Mouse (Mus musculus) lung, embryonic 16.5 days (tissue): ENCODE results near the gene Ube2e1. TPM values are rescaled to one million over a fixed set of nuclear protein-coding genes. Genes with fewer than 3 reads are reported as not detected.

ENCODE experiments used
- ATAC-seq: fragments of 200-750 bp; cut with Nextera tagmentation; 2 replicates; pipeline ENCODE4 v1.8.0; 2017; ENCODE audit warnings: low read depth, mild to moderate bottlenecking, moderate library complexity
- H3K27ac ChIP-seq: fragments of 300-500 bp; sonication (generic); 2 replicates; pipeline ENCODE4 v1.5.1; 2014; ENCODE audit warnings: mild to moderate bottlenecking, control low read depth, low read length
- H3K27me3 ChIP-seq: fragments of 300-500 bp; sonication (generic); 2 replicates; pipeline ENCODE4 v1.6.1; 2014; ENCODE audit warnings: low read depth, low read length, mixed read lengths; ENCODE audit not compliant: control insufficient read depth, insufficient read depth
- H3K36me3 ChIP-seq: fragments of 300-500 bp; sonication (generic); 2 replicates; pipeline ENCODE4 v1.6.1; 2014; ENCODE audit warnings: low read length; ENCODE audit not compliant: control insufficient read depth, insufficient read depth
- H3K4me1 ChIP-seq: fragments of 300-500 bp; sonication (generic); replicated peaks from 2 replicates; pipeline ENCODE4 v1.6.1; 2014; ENCODE audit warnings: low read length, mixed read lengths; ENCODE audit not compliant: control insufficient read depth, insufficient read depth
- H3K4me2 ChIP-seq: fragments of 300-500 bp; sonication (generic); 2 replicates; pipeline ENCODE4 v1.6.1; 2014; ENCODE audit warnings: low read depth, low read length, control low read depth
- H3K4me3 ChIP-seq: fragments of 300-500 bp; sonication (generic); 2 replicates; pipeline ENCODE4 v1.5.1; 2014; ENCODE audit warnings: mild to moderate bottlenecking, low read length, control low read depth
- H3K9ac ChIP-seq: fragments of 300-500 bp; sonication (generic); 2 replicates; pipeline ENCODE4 v1.6.1; 2014; ENCODE audit warnings: low read length, control low read depth
- H3K9me3 ChIP-seq: fragments of 300-500 bp; sonication (generic); 2 replicates; pipeline ENCODE4 v1.6.1; 2016; ENCODE audit warnings: low read length; ENCODE audit not compliant: control insufficient read depth
- WGBS: fragments of 180-500 bp; shearing (Covaris S2); extraction: QIAGEN DNeasy Blood & Tissue Kit; methylation state at CpG from one replicate; pipeline ENCODE4 v1.1.7; 2014; 5-methylcytosine and 5-hydroxymethylcytosine counted together
- polyA plus RNA-seq: library from polyadenylated mRNA; unstranded; fragments of >200 nt; fragmentation: Nextera tagmentation; extraction: Ambion mirVana; gene quantifications from 2 replicates; pipeline ENCODE4 v1.2.1, GENCODE M21; 2015

Ube2e1 gene
- polyA plus RNA-seq, 1 experiment from 2014 or later, result 122 TPM

DNA sequence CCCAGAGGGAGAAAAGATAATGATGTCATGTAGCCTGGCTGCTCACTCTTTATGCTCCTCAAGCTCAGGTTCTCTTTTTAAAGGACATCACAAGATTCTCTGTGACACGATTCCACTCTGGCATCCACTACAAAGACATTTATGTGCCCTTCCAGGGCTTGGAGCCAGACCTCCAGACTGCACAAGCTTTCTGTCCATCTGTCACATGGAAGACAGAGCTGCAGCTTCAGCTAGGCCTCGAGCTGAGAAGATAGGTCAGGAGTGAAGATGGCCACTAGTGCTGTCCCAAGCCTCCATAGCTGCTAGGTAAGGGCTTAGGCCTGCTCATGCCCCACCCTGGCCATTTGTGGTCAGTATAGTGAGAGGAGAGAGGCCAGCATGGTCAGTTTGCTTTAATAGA is 24.8 kb upstream of the Ube2e1 start:
- Histone ChIP-seq H3K4me3 (no peak overlapping the region), H3K4me2 (no peak overlapping the region), H3K4me1 (no peaks in the 10 kb centered on the region; the same call in 1 of the 2 replicates), H3K36me3 (no peaks in the 10 kb centered on the region), H3K9me3 (no peaks in the 10 kb centered on the region), H3K27ac (peak overlapping the region; percentile 19; the same call in 1 of the 2 replicates), H3K9ac (no peak overlapping the region), H3K27me3 (no peaks in the 10 kb centered on the region)
- WGBS, result 61% methylated on average over 2 of the region's 2 CpGs
- ATAC-seq, result no peak

DNA sequence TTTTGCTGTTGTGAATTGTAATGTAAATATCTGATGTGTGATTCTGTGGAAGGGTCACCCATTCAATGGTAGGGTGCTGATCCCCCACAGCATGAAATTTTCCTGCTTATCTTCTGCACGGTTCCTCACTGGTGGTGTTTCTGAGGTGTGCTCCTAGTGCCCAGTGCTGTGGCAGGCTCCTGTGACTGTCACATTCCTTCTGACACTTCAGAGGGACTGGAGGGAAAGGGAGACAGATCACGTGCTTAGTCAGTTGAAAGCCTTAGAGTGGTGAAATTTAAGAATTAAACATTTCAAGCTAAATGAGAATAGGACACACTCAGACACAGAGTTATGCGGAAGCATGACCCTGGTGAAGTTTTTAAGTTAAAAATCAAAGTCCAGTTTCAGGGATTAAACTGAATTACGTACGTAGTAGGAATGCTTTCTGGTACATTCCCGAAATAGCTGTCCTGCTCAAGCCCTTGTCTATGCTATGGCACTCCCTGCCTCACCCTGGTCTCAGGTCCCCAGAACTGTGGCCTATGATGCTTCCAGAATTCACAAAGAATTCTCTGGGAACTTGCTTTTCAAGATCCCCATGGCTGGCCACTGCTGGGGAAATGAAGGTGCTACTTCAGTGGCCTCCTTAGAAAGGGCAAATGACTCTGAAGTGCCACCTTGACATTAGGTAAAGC is 24.0 kb upstream of the Ube2e1 start:
- Histone ChIP-seq H3K27me3 (no peaks in the 10 kb centered on the region), H3K9me3 (no peaks in the 10 kb centered on the region), H3K27ac (no peak overlapping the region; the same call in 1 of the 2 replicates), H3K36me3 (no peaks in the 10 kb centered on the region), H3K4me1 (no peaks in the 10 kb centered on the region; the same call in 1 of the 2 replicates), H3K4me3 (no peak overlapping the region), H3K9ac (no peak overlapping the region), H3K4me2 (no peak overlapping the region)
- 40% methylated on average over 6 of the region's 6 CpGs for WGBS
- ATAC-seq, result peak; percentile 84

DNA sequence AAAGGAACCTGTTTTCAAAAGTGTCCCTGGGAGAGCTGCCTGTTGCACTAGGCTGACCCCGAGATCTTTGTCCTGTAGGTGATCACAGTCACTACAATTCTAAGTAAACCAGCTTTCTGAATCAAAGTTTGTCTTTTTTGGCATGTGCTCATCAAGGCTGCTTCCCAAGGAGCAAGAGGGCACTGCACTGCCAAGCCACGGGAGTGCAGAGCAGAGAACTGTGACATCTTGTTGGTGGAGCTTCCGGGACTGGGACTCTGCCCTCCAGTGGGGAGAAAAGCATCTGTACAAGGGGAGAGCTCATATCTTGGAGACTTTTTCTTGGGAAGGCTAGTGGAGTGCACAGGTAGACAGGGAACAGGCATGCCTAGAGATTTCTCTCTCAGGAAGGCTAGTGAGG is 21.9 kb upstream of the Ube2e1 start:
- 44% methylated on average over 3 of the region's 3 CpGs for WGBS
- Histone ChIP-seq H3K36me3 (no peaks in the 10 kb centered on the region), H3K27ac (no peak overlapping the region), H3K9me3 (no peaks in the 10 kb centered on the region), H3K27me3 (no peaks in the 10 kb centered on the region), H3K4me3 (no peak overlapping the region), H3K9ac (no peak overlapping the region), H3K4me2 (no peak overlapping the region), H3K4me1 (no peaks in the 10 kb centered on the region; the same call in 1 of the 2 replicates)
- ATAC-seq, result no peak

DNA sequence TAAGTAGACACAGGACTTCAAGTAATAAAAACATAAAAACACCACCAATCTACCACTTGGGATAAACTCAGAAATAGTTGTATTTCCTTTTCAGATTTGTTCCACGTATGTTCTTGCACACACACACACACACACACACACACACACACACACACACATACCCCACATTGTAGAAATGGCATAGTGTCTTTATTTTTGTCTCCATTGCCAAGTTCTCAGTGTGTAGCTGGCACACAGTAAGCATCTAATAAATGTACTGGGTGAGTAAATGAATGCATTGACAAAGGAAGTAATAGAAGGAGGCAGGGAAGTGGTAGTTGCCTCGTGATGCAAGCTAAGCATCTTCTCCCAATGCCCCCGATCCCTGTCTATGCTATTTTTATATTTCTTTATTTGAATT is 21.3 kb upstream of the Ube2e1 start:
- Histone ChIP-seq H3K9me3 (no peaks in the 10 kb centered on the region), H3K27ac (no peak overlapping the region), H3K36me3 (no peaks in the 10 kb centered on the region), H3K4me3 (no peak overlapping the region), H3K4me1 (no peaks in the 10 kb centered on the region; the same call in 1 of the 2 replicates), H3K9ac (no peak overlapping the region), H3K4me2 (no peak overlapping the region), H3K27me3 (no peaks in the 10 kb centered on the region)
- WGBS, result 57% methylated on average over 3 of the region's 3 CpGs
- ATAC-seq, result no peak

DNA sequence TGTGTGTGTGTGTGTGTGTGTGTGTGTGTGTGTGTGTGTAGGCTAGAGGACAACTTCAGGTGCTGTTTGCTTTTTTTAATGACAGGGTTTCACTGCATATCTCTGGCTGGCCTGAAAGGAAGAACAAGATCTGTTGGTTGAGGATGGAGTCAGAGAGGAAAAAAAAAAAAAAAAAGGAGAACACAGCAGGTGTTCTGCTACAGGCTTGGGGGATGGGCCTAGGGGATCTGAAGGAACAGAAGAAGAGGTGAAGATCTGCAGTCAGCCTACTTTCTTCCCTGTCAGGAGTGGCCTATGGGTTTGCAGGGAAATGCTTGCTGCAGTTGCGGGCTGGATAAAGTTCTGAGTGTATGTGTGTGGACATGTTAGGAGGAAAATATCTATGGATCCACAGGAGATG is 19.0 kb upstream of the Ube2e1 start:
- no peak overlapping the region for H3K27ac ChIP-seq
- no peak overlapping the region for H3K9ac ChIP-seq
- H3K36me3 ChIP-seq, result no peaks in the 10 kb centered on the region
- H3K27me3 ChIP-seq, result no peaks in the 10 kb centered on the region
- ATAC-seq, result no peak
- H3K9me3 ChIP-seq, result no peaks in the 10 kb centered on the region
- H3K4me2 ChIP-seq, result no peak overlapping the region
- H3K4me1 ChIP-seq, result no peaks in the 10 kb centered on the region
- H3K4me3 ChIP-seq, result no peak overlapping the region
- WGBS, result 81% methylated on average over 1 of the region's 1 CpGs

DNA sequence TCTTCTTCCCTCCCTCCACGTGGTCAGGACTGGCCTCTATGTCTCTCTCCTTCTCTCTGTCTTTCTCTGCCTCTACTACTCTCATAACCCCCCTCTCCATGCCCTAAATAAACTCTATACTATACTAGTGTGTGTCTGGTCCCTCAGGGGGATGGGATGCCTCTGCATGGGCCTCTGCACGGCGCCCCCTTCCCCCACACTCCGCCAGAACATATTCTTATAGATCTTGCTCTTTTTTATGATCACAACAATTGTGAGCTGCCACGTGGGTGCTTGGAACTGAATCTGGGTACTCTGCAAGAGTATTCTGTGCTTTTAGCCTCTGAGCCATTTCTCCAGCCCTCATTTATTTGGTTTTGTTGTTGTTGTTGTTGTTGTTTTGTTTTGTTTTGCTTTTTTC is 18.2 kb upstream of the Ube2e1 start:
- Histone ChIP-seq H3K4me1 (no peaks in the 10 kb centered on the region), H3K4me3 (no peak overlapping the region), H3K27me3 (no peaks in the 10 kb centered on the region), H3K4me2 (no peak overlapping the region), H3K9me3 (no peaks in the 10 kb centered on the region), H3K27ac (no peak overlapping the region), H3K9ac (no peak overlapping the region), H3K36me3 (no peaks in the 10 kb centered on the region)
- 0 out of 2 replicates have a peak, but pooled peaks have one; percentile 12 for ATAC-seq
- 50% methylated on average over 5 of the region's 5 CpGs for WGBS

DNA sequence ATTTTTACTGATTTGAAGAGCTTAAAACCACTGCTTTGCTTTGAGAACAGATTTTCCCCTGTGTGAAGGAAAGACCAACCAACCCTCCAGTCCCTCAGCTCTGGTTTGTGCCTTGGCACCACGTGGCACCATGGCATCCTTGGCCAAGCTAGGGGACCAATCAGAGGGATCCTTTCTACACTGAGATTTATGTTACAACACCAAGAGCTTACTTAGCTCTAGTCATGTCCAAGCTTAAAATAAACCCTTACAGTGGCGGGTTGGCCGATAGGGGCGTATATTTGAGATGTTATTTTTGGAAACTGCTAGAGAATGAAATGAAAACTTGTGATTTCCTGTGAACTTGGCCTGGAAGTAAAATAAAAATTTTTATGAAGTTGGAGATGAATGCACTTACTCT is 11.9 kb upstream of the Ube2e1 start:
- no peaks in the 10 kb centered on the region for H3K27me3 ChIP-seq
- H3K9ac ChIP-seq, result no peak overlapping the region
- H3K4me3 ChIP-seq, result no peak overlapping the region
- H3K27ac ChIP-seq, result no peak overlapping the region
- H3K9me3 ChIP-seq, result no peaks in the 10 kb centered on the region
- no peaks in the 10 kb centered on the region for H3K36me3 ChIP-seq
- no peak for ATAC-seq
- H3K4me1 ChIP-seq, result no peaks in the 10 kb centered on the region
- H3K4me2 ChIP-seq, result no peak overlapping the region
- WGBS, result 59% methylated on average over 4 of the region's 4 CpGs

DNA sequence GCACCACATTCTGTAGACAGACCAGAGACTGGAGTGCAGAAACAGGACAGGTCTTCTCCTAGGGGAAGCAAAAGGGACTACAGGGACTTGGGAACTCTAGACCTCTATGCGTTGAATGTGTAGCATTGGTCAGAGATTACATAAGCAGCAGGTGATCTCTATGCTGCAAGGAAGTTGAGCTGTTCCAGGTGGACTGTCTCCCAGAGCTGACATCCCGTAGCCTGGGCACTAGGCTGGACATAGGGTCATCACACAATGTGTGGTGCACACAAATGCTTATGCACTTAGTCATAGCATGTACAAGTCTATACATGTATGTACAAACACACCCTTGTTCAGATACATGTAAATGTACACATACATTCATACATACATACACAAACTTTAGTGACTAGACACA is 11.1 kb upstream of the Ube2e1 start:
- H3K9ac ChIP-seq, result no peak overlapping the region
- H3K4me2 ChIP-seq, result no peak overlapping the region
- no peaks in the 10 kb centered on the region for H3K9me3 ChIP-seq
- H3K27me3 ChIP-seq, result no peaks in the 10 kb centered on the region
- ATAC-seq, result no peak
- no peak overlapping the region for H3K27ac ChIP-seq
- H3K36me3 ChIP-seq, result no peaks in the 10 kb centered on the region
- H3K4me1 ChIP-seq, result no peaks in the 10 kb centered on the region
- 69% methylated on average over 2 of the region's 2 CpGs for WGBS
- H3K4me3 ChIP-seq, result no peak overlapping the region

DNA sequence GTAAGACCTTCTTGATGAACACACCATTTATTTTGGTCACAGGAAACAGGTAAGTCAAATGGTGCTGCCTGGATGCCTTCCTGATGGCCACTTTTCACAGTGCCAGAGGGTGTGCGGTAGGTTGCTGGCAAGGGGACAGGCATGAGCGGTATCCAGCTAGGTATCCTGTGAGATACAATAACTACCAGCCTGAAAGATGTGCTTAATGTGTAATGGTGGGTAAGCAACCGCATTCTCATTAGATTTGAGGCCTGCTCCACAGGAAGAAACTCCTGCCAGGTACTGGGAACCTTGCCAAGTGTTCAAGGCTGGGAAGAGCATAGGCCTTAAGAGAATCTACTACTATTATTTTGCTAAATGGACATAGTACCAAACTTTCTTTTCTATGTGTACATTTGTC is 9.4 kb upstream of the Ube2e1 start:
- H3K9ac ChIP-seq, result no peak overlapping the region
- H3K36me3 ChIP-seq, result no peaks in the 10 kb centered on the region
- H3K9me3 ChIP-seq, result no peaks in the 10 kb centered on the region
- H3K27me3 ChIP-seq, result no peaks in the 10 kb centered on the region
- H3K27ac ChIP-seq, result no peak overlapping the region
- H3K4me2 ChIP-seq, result no peak overlapping the region
- no peak overlapping the region for H3K4me3 ChIP-seq
- WGBS, result 74% methylated on average over 3 of the region's 3 CpGs
- H3K4me1 ChIP-seq, result no peaks in the 10 kb centered on the region
- ATAC-seq, result no peak

DNA sequence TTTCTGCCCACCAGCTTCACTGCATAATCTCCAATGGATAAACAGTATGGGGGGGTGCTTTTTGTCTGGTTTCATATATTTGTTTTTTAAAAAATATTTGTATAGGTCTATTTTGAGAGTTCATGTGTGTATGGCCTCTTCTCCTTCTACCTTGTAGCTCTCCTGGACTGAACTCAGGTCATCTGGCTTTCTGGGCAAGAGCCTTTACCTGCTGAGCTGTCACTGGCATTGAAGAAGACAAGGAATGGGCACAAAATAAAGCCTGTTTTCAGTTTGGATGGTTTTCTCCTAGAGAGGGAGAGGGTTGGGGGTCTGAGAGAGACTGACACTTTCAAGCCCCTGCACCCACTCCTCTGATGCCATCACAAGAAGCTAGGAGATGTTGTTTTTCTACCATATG is 4.4 kb upstream of the Ube2e1 start:
- ATAC-seq, result no peak
- Histone ChIP-seq H3K27me3 (no peaks in the 10 kb centered on the region), H3K9me3 (no peaks in the 10 kb centered on the region), H3K4me1 (no peaks in the 10 kb centered on the region), H3K27ac (no peak overlapping the region), H3K9ac (no peak overlapping the region), H3K4me3 (no peak overlapping the region), H3K36me3 (no peaks in the 10 kb centered on the region), H3K4me2 (no peak overlapping the region)
